Mouse (Mus musculus): ENCODE measurements around the gene Mgat5.

- TF ChIP-seq POLR2A (IDR thresholded peaks at IDR 0.05; ENCODE audit: borderline replicate concordance, low read depth, low read length) (no peak), CTCF (IDR thresholded peaks at IDR 0.05; ENCODE audit: low read depth, low read length) (no peak)
Observed at GRCm38 (mm10) chr1:127453397-127453796, 248.6 kb downstream of the Mgat5 start.
